Mouse (Mus musculus) liver, adult 2 months (tissue): ENCODE results near the gene Gldc.

ENCODE experiments used
- CTCF ChIP-seq: fragments of 200-500 bp; IDR thresholded peaks from 2 replicates; pipeline ENCODE4 v1.5.1; 2011; ENCODE audit warnings: low read depth, low read length, control low read depth
- POLR2A ChIP-seq: fragments of 200-500 bp; IDR thresholded peaks from 2 replicates; pipeline ENCODE4 v1.6.1; 2011; ENCODE audit warnings: low read length, control low read depth; ENCODE audit not compliant: insufficient read depth; ENCODE audit errors: extremely low read depth

DNA sequence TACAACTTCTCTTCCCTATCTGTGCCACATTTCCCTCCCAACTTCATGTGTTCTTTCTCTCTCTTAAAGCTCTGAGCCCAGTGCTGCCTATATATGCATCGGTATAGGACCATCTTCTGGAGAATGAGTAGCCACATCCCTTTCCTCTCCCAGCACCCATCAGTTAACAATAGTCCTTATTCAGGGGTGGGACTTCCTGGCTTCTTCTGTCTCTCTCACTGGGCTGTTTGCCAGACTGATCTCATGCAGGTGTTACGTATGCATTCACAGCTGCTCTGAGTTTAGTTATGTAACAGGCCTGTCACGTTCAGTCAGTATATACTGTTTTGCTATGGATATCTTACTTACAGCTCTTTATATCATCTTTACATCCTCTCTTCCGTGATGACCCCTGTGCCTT is 109.4 kb downstream of the Gldc start:
- TF ChIP-seq POLR2A, result no peak
- TF ChIP-seq CTCF, result no peak
